Mouse (Mus musculus) myocyte (in vitro differentiated cells): ENCODE results near the gene Mamstr. TPM values are rescaled to one million over a fixed set of nuclear protein-coding genes. Genes with fewer than 3 reads are reported as not detected.
A peak's percentile ranks its signal among the peaks of the same experiment; 100 is the strongest.

Source experiments
- H3K27me3 ChIP-seq: one replicate; pipeline ENCODE4 v1.6.1; 2011; ENCODE audit not compliant: control insufficient read depth, insufficient read depth, insufficient read length
- H3K36me3 ChIP-seq: one replicate; pipeline ENCODE4 v1.6.1; 2011; ENCODE audit not compliant: control insufficient read depth, insufficient read depth
- H3K4me2 ChIP-seq: one replicate; pipeline ENCODE4 v1.6.1; 2011; ENCODE audit warnings: low read depth, control low read depth
- H3K4me3 ChIP-seq: one replicate; pipeline ENCODE4 v1.5.1; 2011; ENCODE audit warnings: mild to moderate bottlenecking, control low read depth, moderate library complexity
- H3K79me2 ChIP-seq: one replicate; pipeline ENCODE4 v1.6.1; 2011; ENCODE audit not compliant: control insufficient read depth, insufficient read depth
- H3ac ChIP-seq: one replicate; pipeline ENCODE4 v1.6.1; 2011; ENCODE audit not compliant: control insufficient read depth, insufficient read length
- CEBPB ChIP-seq: IDR thresholded peaks from 2 replicates; pipeline ENCODE4 v1.6.1; 2011; ENCODE audit warnings: mild to moderate bottlenecking, moderate library complexity; ENCODE audit not compliant: poor library complexity, insufficient read depth, severe bottlenecking
- E2F4 ChIP-seq: IDR thresholded peaks from one replicate; pipeline ENCODE4 v1.6.1; 2011; ENCODE audit warnings: mild to moderate bottlenecking, control low read depth, moderate library complexity; ENCODE audit not compliant: insufficient read depth
- MAX ChIP-seq: IDR thresholded peaks from one replicate; pipeline ENCODE4 v1.6.1; 2011; ENCODE audit warnings: low read depth, mild to moderate bottlenecking, control low read depth
- MYOD1 ChIP-seq, 3 experiments: IDR thresholded peaks; one replicate each; pipeline ENCODE4 v1.6.1; 2011; ENCODE audit warnings: control low read depth in 2 of 3, low read depth in 2 of 3, mild to moderate bottlenecking in 2 of 3, moderate library complexity in 1 of 3; ENCODE audit not compliant: insufficient read length in 2 of 3, control insufficient read depth in 1 of 3
- MYOG ChIP-seq, 3 experiments: IDR thresholded peaks; one replicate each; pipeline ENCODE4 v1.6.1; 2011; ENCODE audit warnings: control low read depth in 2 of 3, low read depth in 2 of 3, mild to moderate bottlenecking in 2 of 3; ENCODE audit not compliant: insufficient read length in 2 of 3, control insufficient read depth in 1 of 3, insufficient read depth in 1 of 3
- POLR2A ChIP-seq: IDR thresholded peaks from one replicate; pipeline ENCODE4 v1.6.1; 2011; ENCODE audit warnings: low read depth, mild to moderate bottlenecking, control low read depth, moderate library complexity; ENCODE audit not compliant: insufficient read length
- POLR2AphosphoS2 ChIP-seq: IDR thresholded peaks from one replicate; pipeline ENCODE4 v1.6.1; 2011; ENCODE audit warnings: low read depth, control low read depth; ENCODE audit not compliant: insufficient read length
- REST ChIP-seq: IDR thresholded peaks from one replicate; pipeline ENCODE4 v1.6.1; 2011; ENCODE audit warnings: mild to moderate bottlenecking, control low read depth, moderate library complexity; ENCODE audit not compliant: insufficient read depth, insufficient read length
- SRF ChIP-seq: IDR thresholded peaks from one replicate; pipeline ENCODE4 v1.6.1; 2011; ENCODE audit warnings: low read depth; ENCODE audit not compliant: control insufficient read depth, insufficient read length
- TCF12 ChIP-seq: IDR thresholded peaks from one replicate; pipeline ENCODE4 v1.6.1; 2011; ENCODE audit warnings: mild to moderate bottlenecking, control low read depth; ENCODE audit not compliant: poor library complexity, insufficient read depth, severe bottlenecking
- TCF3 ChIP-seq: IDR thresholded peaks from one replicate; pipeline ENCODE4 v1.6.1; 2011; ENCODE audit warnings: low read depth, control low read depth; ENCODE audit not compliant: insufficient read length
- USF1 ChIP-seq: IDR thresholded peaks from one replicate; pipeline ENCODE4 v1.6.1; 2011; ENCODE audit warnings: low read depth, mild to moderate bottlenecking, control low read depth, moderate library complexity
- polyA plus RNA-seq: library from polyadenylated mRNA; unstranded; fragments of >200 nt; fragmentation: generic; extraction: Trizol; gene quantifications from one replicate; pipeline ENCODE4 v1.2.1, GENCODE M21; 2012; ENCODE audit warnings: missing spikeins

The Mamstr gene
- polyA plus RNA-seq, 1 experiment: 12.5 TPM

DNA sequence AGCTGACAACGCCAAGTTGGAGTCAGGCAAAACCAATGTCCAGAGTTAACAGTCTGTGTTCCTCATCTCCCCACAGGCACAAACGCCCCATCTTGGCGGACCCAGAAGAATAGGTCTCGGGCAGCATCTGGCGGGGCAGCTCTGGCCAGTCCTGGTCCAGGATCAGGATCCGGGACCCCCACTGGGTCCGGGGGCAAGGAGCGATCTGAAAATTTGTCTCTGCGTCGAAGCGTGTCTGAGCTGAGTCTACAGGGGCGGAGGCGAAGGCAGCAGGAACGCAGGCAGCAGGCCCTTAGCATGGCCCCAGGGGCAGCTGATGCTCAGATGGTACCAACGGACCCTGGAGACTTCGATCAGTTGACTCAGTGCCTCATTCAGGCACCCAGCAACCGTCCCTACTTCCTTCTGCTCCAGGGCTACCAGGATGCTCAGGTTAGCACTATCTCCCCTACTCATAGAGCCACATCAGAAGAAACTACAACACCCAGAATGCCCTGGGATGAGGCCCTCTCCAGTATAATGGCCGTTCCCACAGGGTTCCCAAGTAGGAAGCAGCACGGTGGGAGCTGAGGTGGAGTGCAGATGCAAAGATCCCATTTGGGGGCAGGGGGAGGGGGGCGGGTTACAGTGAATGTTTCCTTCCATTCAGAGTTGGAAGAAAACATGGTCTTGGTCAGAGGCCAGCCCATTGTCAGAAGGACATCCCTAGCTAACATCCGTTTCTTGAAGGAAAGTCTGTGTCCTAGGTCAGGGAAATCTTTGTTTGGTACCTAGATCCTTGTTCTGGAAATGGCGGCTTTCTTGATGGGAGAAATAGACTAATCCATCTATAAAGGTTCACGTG is 9.5 kb upstream of the Mamstr start:
- Histone ChIP-seq H3K36me3 (no peaks in the 10 kb centered on the region), H3K4me2 (no peak overlapping the region), H3K4me3 (no peak overlapping the region), H3K27me3 (no peaks in the 10 kb centered on the region), H3K79me2 (no peaks in the 10 kb centered on the region), H3ac (no peak overlapping the region)
- TF ChIP-seq MAX (no peak), REST (no peak), POLR2A (no peak), POLR2AphosphoS2 (no peak), MYOD1 (IDR thresholded peaks at IDR 0.05; ENCODE audit: control insufficient read depth in 1 of 3, insufficient read length in 2 of 3, low read depth in 2 of 3) (no peak), E2F4 (no peak), TCF3 (no peak), SRF (no peak), MYOG (IDR thresholded peaks at IDR 0.05; ENCODE audit: control insufficient read depth in 1 of 3, insufficient read depth in 1 of 3, insufficient read length in 2 of 3, low read depth in 2 of 3) (no peak), TCF12 (no peak)

DNA sequence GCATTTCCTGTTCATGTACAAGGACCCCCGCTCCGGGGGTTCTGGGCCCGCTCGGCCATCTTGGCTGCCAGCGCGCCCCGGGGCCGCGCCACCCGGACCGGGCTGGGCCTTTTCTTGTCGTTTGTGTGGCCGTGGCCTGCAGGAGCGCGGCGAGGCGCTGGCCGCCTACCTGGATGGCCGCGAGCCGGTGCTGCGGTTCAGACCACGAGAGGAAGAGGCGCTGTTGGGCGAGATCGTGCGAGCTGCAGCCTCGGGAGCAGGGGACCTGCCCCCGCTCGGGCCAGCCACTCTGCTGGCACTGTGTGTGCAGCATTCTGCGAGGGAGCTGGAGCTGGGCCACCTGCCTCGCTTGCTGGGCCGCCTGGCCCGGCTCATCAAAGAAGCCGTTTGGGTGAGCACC is 7.3 kb upstream of the Mamstr start:
- H3K36me3 ChIP-seq: no peaks in the 10 kb centered on the region
- H3K27me3 ChIP-seq: no peaks in the 10 kb centered on the region
- H3ac ChIP-seq: no peak overlapping the region
- H3K4me2 ChIP-seq: no peak overlapping the region
- H3K79me2 ChIP-seq: no peaks in the 10 kb centered on the region
- no peak overlapping the region for H3K4me3 ChIP-seq
- no peak for TF ChIP-seq E2F4
- TF ChIP-seq TCF3: no peak
- TF ChIP-seq MYOD1 (IDR thresholded peaks at IDR 0.05; ENCODE audit: control insufficient read depth in 1 of 3, insufficient read length in 2 of 3, low read depth in 2 of 3): no peak
- TF ChIP-seq USF1: no peak
- no peak for TF ChIP-seq REST

DNA sequence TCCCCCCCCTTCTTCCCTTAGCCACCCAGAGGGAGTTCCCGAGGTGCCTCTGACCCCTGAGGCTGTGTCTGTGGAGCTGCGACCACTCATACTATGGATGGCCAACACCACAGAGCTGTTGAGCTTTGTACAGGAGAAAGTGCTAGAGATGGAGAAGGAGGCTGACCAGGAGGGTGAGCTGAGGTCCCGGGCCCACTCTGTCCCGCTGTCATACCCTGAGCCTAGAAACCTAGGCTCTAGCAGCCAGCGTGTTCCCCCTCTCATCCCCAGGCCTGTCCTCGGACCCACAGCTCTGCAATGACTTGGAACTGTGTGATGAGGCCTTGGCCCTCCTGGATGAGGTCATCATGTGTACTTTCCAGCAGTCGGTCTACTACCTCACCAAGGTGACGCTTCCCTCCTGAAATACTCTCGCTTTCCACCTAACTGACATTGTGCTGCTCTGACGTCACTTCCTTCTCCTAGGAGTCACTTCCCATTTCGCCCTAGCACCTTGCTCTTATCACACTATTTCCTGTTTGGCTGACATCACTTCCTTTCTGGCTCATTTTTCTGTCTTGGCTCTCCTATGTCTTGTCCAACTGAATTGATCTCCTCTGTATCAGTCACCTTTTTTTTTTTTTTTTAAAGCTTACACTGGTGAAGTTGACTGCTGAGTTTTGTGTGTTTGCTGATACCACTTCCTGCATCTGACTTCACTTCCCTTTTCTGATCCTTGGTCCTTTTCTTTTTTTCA is 4.7 kb upstream of the Mamstr start:
- H3K4me2 ChIP-seq: no peak overlapping the region
- TF ChIP-seq REST (no peak), POLR2AphosphoS2 (peak; percentile 34), E2F4 (no peak), MYOD1 (IDR thresholded peaks at IDR 0.05; ENCODE audit: control insufficient read depth in 1 of 3, insufficient read length in 2 of 3, low read depth in 2 of 3) (no peak)
- no peaks in the 10 kb centered on the region for H3K79me2 ChIP-seq
- H3ac ChIP-seq: no peak overlapping the region
- H3K27me3 ChIP-seq: no peaks in the 10 kb centered on the region
- no peaks in the 10 kb centered on the region for H3K36me3 ChIP-seq
- no peak overlapping the region for H3K4me3 ChIP-seq

DNA sequence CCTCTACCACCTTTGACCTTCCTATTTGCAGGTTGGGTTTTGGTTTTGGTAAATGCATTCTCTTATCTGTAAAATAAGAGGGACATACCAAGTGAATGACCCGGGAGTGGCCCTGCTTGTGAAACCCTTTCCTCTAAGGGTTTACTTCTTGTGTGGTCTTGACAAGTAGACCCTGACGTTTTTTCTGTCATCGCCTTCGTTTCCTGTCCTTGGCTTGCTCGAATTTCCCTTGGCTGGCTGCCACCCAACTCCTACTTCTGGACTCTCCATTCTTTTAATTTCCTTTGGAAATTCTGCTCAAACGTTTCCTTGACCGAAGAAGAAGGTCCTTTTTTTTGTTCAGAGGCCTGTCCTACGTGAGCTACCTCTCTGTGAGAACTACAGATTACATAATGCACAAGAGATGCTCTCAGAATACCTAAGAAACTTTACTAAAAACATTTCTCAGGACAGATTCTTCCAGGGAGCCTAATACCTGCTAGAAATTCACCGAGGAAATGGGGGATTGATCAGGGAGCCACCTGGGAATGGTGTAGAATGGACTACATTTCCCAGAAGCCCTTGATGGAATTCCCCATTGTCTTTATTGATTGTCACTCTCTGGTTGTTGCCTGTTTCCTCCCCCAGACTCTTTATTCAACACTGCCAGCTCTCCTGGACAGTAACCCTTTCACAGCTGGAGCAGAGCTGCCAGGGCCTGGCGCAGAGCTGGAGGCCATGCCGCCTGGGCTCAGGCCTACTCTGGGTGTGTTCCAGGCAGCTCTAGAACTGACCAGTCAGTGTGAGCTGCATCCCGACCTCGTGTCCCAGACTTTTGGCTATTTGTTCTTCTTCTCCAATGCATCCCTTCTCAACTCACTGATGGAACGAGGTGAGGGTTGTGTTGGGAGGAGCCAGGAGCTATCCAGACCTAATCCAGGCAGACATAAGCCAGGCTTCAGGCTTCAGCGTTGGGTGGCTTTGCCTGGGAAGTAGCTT is 3.8 kb upstream of the Mamstr start:
- no peak for TF ChIP-seq POLR2AphosphoS2
- no peak for TF ChIP-seq CEBPB
- no peak for TF ChIP-seq TCF12
- TF ChIP-seq TCF3: no peak
- no peak for TF ChIP-seq REST
- no peak for TF ChIP-seq SRF
- no peak for TF ChIP-seq MYOG (IDR thresholded peaks at IDR 0.05; ENCODE audit: control insufficient read depth in 1 of 3, insufficient read depth in 1 of 3, insufficient read length in 2 of 3, low read depth in 2 of 3)
- TF ChIP-seq MAX: no peak
- TF ChIP-seq E2F4: no peak
- no peak for TF ChIP-seq MYOD1 (IDR thresholded peaks at IDR 0.05; ENCODE audit: control insufficient read depth in 1 of 3, insufficient read length in 2 of 3, low read depth in 2 of 3)
- Histone ChIP-seq H3K4me3 (no peak overlapping the region), H3K36me3 (no peaks in the 10 kb centered on the region), H3K27me3 (no peaks in the 10 kb centered on the region), H3ac (no peak overlapping the region), H3K4me2 (no peak overlapping the region), H3K79me2 (no peaks in the 10 kb centered on the region)

DNA sequence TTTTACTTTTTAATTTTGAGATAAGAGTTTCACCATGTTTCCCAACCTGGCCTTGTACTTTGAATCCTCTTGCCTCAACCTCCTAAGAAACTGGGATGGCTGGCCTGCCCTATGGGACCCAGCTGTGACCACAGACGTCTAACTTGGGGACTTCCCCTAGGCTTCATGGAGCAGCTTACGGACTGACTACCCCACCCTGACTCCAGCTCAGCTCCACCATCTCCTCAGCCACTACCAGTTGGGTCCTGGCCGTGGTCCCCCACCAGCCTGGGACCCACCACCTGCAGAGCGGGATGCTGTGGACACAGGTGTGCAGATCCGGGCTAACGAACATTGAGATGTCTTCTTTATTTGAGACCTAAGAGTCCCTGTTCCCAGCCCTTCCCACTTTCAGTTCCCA is 2.1 kb upstream of the Mamstr start:
- TF ChIP-seq USF1 (no peak), MAX (no peak), POLR2A (no peak), TCF3 (no peak), POLR2AphosphoS2 (no peak), SRF (no peak)
- Histone ChIP-seq H3K4me3 (no peak overlapping the region), H3K79me2 (no peaks in the 10 kb centered on the region), H3K27me3 (no peaks in the 10 kb centered on the region), H3ac (no peak overlapping the region), H3K4me2 (no peak overlapping the region), H3K36me3 (no peaks in the 10 kb centered on the region)
